Mouse (Mus musculus) heart, postnatal 0 days (tissue): ENCODE results near the gene Kyat3.

Experiments
- CTCF ChIP-seq: IDR thresholded peaks from 2 replicates; pipeline ENCODE4 v1.5.1; 2016; ENCODE audit warnings: antibody characterized with exemption, control low read depth, low read depth
- EP300 ChIP-seq: IDR thresholded peaks from 2 replicates; pipeline ENCODE4 v1.6.1; 2016; ENCODE audit warnings: antibody characterized with exemption, low read depth

DNA sequence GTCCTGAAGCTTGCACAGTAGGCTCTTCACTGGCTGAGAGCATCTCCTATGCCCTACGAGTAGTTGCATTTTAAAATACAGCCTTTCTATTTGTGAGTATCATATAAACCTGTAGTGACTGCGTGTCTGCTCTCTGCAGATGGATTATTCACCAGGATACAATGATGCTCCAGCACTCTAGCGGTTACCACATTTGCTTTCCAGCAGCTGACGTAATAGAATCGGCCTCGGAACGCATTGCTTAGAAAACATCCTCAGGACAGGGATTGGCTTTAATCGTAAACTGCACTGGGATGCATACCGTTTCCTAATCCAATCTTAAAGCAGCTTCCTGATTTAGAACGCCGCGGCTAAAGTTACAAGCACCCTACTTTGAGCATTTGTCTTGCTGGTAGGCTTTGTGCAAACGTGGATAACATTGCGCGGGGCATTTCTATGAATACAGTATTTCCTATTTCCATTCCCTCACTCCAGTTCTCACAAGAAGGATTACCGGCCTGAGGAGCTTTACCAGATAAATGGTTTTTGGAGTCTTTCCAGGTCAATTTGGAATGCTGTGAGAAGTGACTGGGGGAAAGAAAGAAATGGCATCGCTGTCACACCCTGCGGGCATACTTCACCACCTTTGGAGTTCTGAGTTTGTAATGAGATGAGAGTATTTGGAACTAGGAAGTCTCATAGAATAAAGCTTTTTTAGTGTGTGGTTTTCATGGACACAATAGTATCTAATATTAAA lies 54.4 kb downstream of the Kyat3 start:
- TF ChIP-seq CTCF = no peak
- no peak for TF ChIP-seq EP300
